Mouse (Mus musculus) heart, embryonic 16.5 days (tissue): Measurements from ENCODE around the gene Rac3. TPM values are rescaled to one million over a fixed set of nuclear protein-coding genes. Genes with fewer than 3 reads are reported as not detected.
A peak's percentile ranks its signal among the peaks of the same experiment; 100 is the strongest.
"Not testable (repeated sequence)": the region's sequence is repeated elsewhere in the genome, so short reads cannot be mapped to it uniquely, and the experiment has no call there.

Experiments used
- ATAC-seq: fragments of 200-750 bp; cut with Nextera tagmentation; replicated peaks from 2 replicates; pipeline ENCODE4 v1.8.0; 2017; ENCODE audit warnings: moderate number of reproducible peaks; ENCODE audit not compliant: insufficient read depth, low FRiP score; ENCODE audit errors: extremely low read depth
- H3K27ac ChIP-seq: fragments of 300-500 bp; sonication (generic); 2 replicates; pipeline ENCODE4 v1.5.1; 2014; ENCODE audit warnings: mild to moderate bottlenecking, low read length, control low read depth, moderate library complexity
- H3K27me3 ChIP-seq: fragments of 300-500 bp; sonication (generic); 2 replicates; pipeline ENCODE4 v1.6.1; 2014; ENCODE audit warnings: low read length, mixed read lengths; ENCODE audit not compliant: control insufficient read depth, insufficient read depth
- H3K36me3 ChIP-seq: fragments of 300-500 bp; sonication (generic); 2 replicates; pipeline ENCODE4 v1.6.1; 2014; ENCODE audit not compliant: control insufficient read depth, insufficient read depth
- H3K4me1 ChIP-seq: fragments of 300-500 bp; sonication (generic); 2 replicates; pipeline ENCODE4 v1.6.1; 2014; ENCODE audit warnings: low read length, mixed read lengths; ENCODE audit not compliant: control insufficient read depth, insufficient read depth
- H3K4me2 ChIP-seq: fragments of 300-500 bp; sonication (generic); 2 replicates; pipeline ENCODE4 v1.6.1; 2014; ENCODE audit warnings: low read depth, mild to moderate bottlenecking, control low read depth, low read length
- H3K4me3 ChIP-seq: fragments of 300-500 bp; sonication (generic); 2 replicates; pipeline ENCODE4 v1.5.1; 2014; ENCODE audit warnings: mild to moderate bottlenecking, control low read depth, low read length
- H3K9ac ChIP-seq: fragments of 300-500 bp; sonication (generic); 2 replicates; pipeline ENCODE4 v1.6.1; 2014; ENCODE audit warnings: low read length, control low read depth
- H3K9me3 ChIP-seq: fragments of 300-500 bp; sonication (generic); replicated peaks from 2 replicates; pipeline ENCODE4 v1.6.1; 2016; ENCODE audit warnings: low read length; ENCODE audit not compliant: control insufficient read depth
- WGBS: fragments of 180-500 bp; shearing (Covaris S2); extraction: QIAGEN DNeasy Blood & Tissue Kit; methylation state at CpG from one replicate; pipeline ENCODE4 v1.1.7; 2014; 5-methylcytosine and 5-hydroxymethylcytosine counted together
- polyA plus RNA-seq: library from polyadenylated mRNA; unstranded; fragments of >200 nt; fragmentation: Nextera tagmentation; extraction: Ambion mirVana; gene quantifications from 2 replicates; pipeline ENCODE4 v1.2.1, GENCODE M21; 2015

Rac3 gene
- polyA plus RNA-seq, 1 experiment from 2014 or later: 8.7 TPM

- no peak for ATAC-seq
- Histone ChIP-seq H3K9me3 (no peaks in the 10 kb centered on the region), H3K4me3 (peak overlapping the region; percentile 63), H3K27ac (no peak overlapping the region), H3K27me3 (peaks cover 30% of the 10 kb centered on the region), H3K4me1 (peaks cover 18% of the 10 kb centered on the region), H3K4me2 (peak overlapping the region; percentile 97), H3K9ac (peak overlapping the region; percentile 53), H3K36me3 (peaks cover 9% of the 10 kb centered on the region; the same call in 1 of the 2 replicates)
- WGBS: 21% methylated on average over 21 of the region's 21 CpGs
Measured at GRCm38 (mm10) chr11:120722067-120722630, 879 bp downstream of the Rac3 start.

- Histone ChIP-seq H3K4me3 (no peak overlapping the region), H3K4me1 (peaks cover 18% of the 10 kb centered on the region), H3K9me3 (no peaks in the 10 kb centered on the region), H3K27me3 (peaks cover 30% of the 10 kb centered on the region), H3K27ac (no peak overlapping the region), H3K4me2 (no peak overlapping the region), H3K9ac (no peak overlapping the region), H3K36me3 (peaks cover 7% of the 10 kb centered on the region; the same call in 1 of the 2 replicates)
- WGBS: 86% methylated on average over 11 of the region's 11 CpGs
- no peak for ATAC-seq
Measured at GRCm38 (mm10) chr11:120722761-120723382, 1.6 kb downstream of the Rac3 start.

- H3K27ac ChIP-seq: no peak overlapping the region
- H3K36me3 ChIP-seq: peaks cover 6% of the 10 kb centered on the region; the same call in 1 of the 2 replicates
- H3K27me3 ChIP-seq: peaks cover 30% of the 10 kb centered on the region
- H3K4me3 ChIP-seq: no peak overlapping the region
- H3K4me2 ChIP-seq: no peak overlapping the region
- H3K9me3 ChIP-seq: no peaks in the 10 kb centered on the region
- no peak for ATAC-seq
- H3K4me1 ChIP-seq: peaks cover 18% of the 10 kb centered on the region
- no peak overlapping the region for H3K9ac ChIP-seq
- WGBS: 83% methylated on average over 7 of the region's 7 CpGs
Measured at GRCm38 (mm10) chr11:120723509-120723908, 2.2 kb downstream of the Rac3 start.

- Histone ChIP-seq H3K4me1 (peaks cover 10% of the 10 kb centered on the region), H3K9me3 (no peaks in the 10 kb centered on the region), H3K9ac (peak overlapping the region; percentile 73), H3K36me3 (no peaks in the 10 kb centered on the region), H3K27ac (no peak overlapping the region), H3K4me3 (peak overlapping the region; percentile 73), H3K4me2 (peak overlapping the region; percentile 95), H3K27me3 (peaks cover 22% of the 10 kb centered on the region)
- 23% methylated on average over 35 of the region's 36 CpGs for WGBS
- ATAC-seq: peak; percentile 19; the same call in 1 of the 2 replicates
Measured at GRCm38 (mm10) chr11:120726243-120727168, 5.2 kb downstream of the Rac3 start.

GRCm38 (mm10) chr11:120727169-120727527 lies 5.9 kb downstream of the Rac3 start, which contains the start of gene Dcxr:
Dcxr (minus strand) TSS chr11:120727281.
- Histone ChIP-seq H3K9me3 (no peaks in the 10 kb centered on the region), H3K4me2 (peak within 1 kb of the TSS; percentile 95), H3K4me1 (peaks cover 6% of the 10 kb centered on the region), H3K27me3 (peaks cover 21% of the 10 kb centered on the region), H3K9ac (peak within 1 kb of the TSS; percentile 73), H3K36me3 (no peaks in the 10 kb centered on the region), H3K4me3 (peak within 1 kb of the TSS; percentile 73), H3K27ac (no peak within 1 kb of the TSS)
- peak; percentile 89 for ATAC-seq
- under 1% methylated on average over 14 of the region's 14 CpGs for WGBS

GRCm38 (mm10) chr11:120727564-120727963 lies 6.3 kb downstream of the Rac3 start:
- ATAC-seq: no peak
- Histone ChIP-seq H3K9ac (no peak overlapping the region), H3K27ac (no peak overlapping the region), H3K4me1 (peaks cover 6% of the 10 kb centered on the region), H3K4me3 (peak overlapping the region; percentile 73; the same call in 1 of the 2 replicates), H3K9me3 (no peaks in the 10 kb centered on the region), H3K36me3 (no peaks in the 10 kb centered on the region), H3K4me2 (peak overlapping the region; percentile 95), H3K27me3 (peaks cover 17% of the 10 kb centered on the region)
- 57% methylated on average over 12 of the region's 12 CpGs for WGBS

- Histone ChIP-seq H3K27me3 (0 out of 2 replicates have a peak, but pooled peaks cover 7% of the 10 kb centered on the region), H3K4me3 (no peak overlapping the region), H3K9ac (no peak overlapping the region), H3K27ac (no peak overlapping the region), H3K36me3 (no peaks in the 10 kb centered on the region), H3K4me1 (peaks cover 7% of the 10 kb centered on the region), H3K4me2 (no peak overlapping the region), H3K9me3 (no peaks in the 10 kb centered on the region)
- no peak for ATAC-seq
- WGBS: 65% methylated on average over 11 of the region's 11 CpGs
Measured at GRCm38 (mm10) chr11:120728530-120729240, 7.4 kb downstream of the Rac3 start.

GRCm38 (mm10) chr11:120729432-120730050 lies 8.3 kb downstream of the Rac3 start:
- not testable (repeated sequence) for H3K4me1 ChIP-seq, H3K9ac ChIP-seq, ATAC-seq, H3K27ac ChIP-seq, H3K4me3 ChIP-seq, H3K36me3 ChIP-seq, H3K27me3 ChIP-seq, H3K9me3 ChIP-seq
- WGBS: 4% methylated on average over 17 of the region's 21 CpGs
- H3K4me2 ChIP-seq: 0 out of 2 replicates have a peak overlapping the region, but pooled peaks have one; percentile 12
